In the genomic region with DNA sequence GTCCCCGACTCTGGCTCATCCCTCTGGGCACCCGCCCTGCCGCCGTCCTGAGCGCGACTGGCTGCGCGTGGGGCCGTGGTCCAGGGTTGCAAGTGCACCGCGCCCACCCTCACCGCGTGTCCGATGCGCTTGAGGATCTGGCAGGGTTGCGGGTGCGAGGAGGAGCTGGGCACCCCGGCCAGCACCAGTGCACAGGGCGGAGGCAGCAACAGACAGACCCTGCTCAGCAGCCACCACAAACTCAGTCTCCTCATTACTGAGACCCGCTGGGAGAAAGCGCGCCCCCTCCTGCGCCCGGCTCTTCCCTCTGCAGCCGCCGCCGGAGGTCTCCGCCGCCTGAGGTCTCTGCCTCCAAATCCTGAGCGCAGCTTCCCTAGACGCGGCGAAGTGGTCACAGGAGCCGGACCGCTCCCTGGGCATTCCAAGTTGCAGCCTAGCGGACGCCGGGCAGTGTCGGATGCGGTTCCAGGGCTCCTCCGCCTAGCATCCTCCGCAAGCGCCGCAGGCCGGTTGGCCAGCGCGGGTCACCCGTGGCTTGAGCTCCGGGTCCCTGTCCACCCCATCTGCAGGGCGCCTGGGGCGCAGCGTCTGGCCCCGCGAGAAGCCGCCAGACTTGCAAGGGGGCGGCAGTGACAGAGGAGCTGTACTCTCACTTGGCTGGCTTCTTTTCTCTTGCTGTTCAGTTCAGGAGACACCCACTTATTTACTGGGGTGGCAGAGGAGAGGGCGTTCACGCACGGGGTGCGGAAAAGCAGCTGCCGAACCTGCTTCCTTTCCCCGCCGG, we compare ENCODE assay signal across 8 mouse cellular contexts. TPM values are rescaled to one million over a fixed set of nuclear protein-coding genes. Genes with fewer than 3 reads are reported as not detected.
DNase-seq lines count a peak whose midpoint lies in the region; ATAC-seq and TF ChIP-seq lines count a peak whose summit lies in the region.

No protein-coding gene starts in this region.

- peaks cover 3% of the 10 kb centered on the region for H3K27me3 ChIP-seq in cerebellum, adult 2 months (ENCODE audit: control insufficient read depth, insufficient read depth, low read length)
- peaks cover 66% of the 10 kb centered on the region for H3K27me3 ChIP-seq in E14TG2a.4 (ENCODE audit: insufficient read depth, low read length)
- H3K27me3 ChIP-seq in embryonic facial prominence, embryonic 13.5 days = peaks cover 62% of the 10 kb centered on the region
- H3K27me3 ChIP-seq in hindbrain, postnatal 0 days (ENCODE audit: insufficient read depth, low read length) = no peaks in the 10 kb centered on the region
- H3K27me3 ChIP-seq in liver, embryonic 12.5 days (replicated peaks) = peaks cover 50% of the 10 kb centered on the region

- H3K4me1 ChIP-seq in cerebellum, adult 2 months (ENCODE audit: control insufficient read depth, insufficient read depth, low read length) = no peaks in the 10 kb centered on the region; the same call in 1 of the 2 replicates
- H3K4me1 ChIP-seq in E14TG2a.4 (replicated peaks; ENCODE audit: low read depth, low read length) = peaks cover 5% of the 10 kb centered on the region
- H3K4me1 ChIP-seq in embryonic facial prominence, embryonic 13.5 days = peaks cover 12% of the 10 kb centered on the region
- no peaks in the 10 kb centered on the region for H3K4me1 ChIP-seq in hindbrain, postnatal 0 days (ENCODE audit: insufficient read depth, low read length)
- H3K4me1 ChIP-seq in liver, embryonic 12.5 days = no peaks in the 10 kb centered on the region

- DNase-seq in cerebellum, adult 2 months = peak; percentile 13 to 23
- no peak for DNase-seq in cerebellum, adult 11 months
- DNase-seq in hindbrain, postnatal 0 days (ENCODE audit: low spot score) = peak; percentile 57
- peak; percentile 26 for DNase-seq in right cerebral cortex, postnatal 14 days
- no peak for DNase-seq in thymus, postnatal 10 days (ENCODE audit: low spot score in 2 of 2)

- no peak for ATAC-seq in embryonic facial prominence, embryonic 13.5 days (ENCODE audit: insufficient number of reproducible peaks, insufficient read depth, low FRiP score, low TSS enrichment, low read depth)
- peak; percentile 60 for ATAC-seq in hindbrain, postnatal 0 days
- no peak for ATAC-seq in liver, embryonic 12.5 days

- WGBS in cerebellum, adult 2 months = under 1% methylated on average over 63 of the region's 63 CpGs
- under 1% methylated on average over 63 of the region's 63 CpGs for WGBS in embryonic facial prominence, embryonic 13.5 days
- WGBS in hindbrain, postnatal 0 days = under 1% methylated on average over 59 of the region's 63 CpGs
- WGBS in liver, embryonic 12.5 days (ENCODE audit: insufficient replicate concordance) = 2% methylated on average over 61 of the region's 63 CpGs

- peak overlapping the region; percentile 65 for H3K9ac ChIP-seq in embryonic facial prominence, embryonic 13.5 days
- H3K9ac ChIP-seq in hindbrain, postnatal 0 days (replicated peaks; ENCODE audit: low read length) = peak overlapping the region; percentile 65
- H3K9ac ChIP-seq in liver, embryonic 12.5 days = no peak overlapping the region

- no peak for TF ChIP-seq CTCF in cerebellum, adult 2 months (IDR thresholded peaks at IDR 0.05; ENCODE audit: borderline replicate concordance, insufficient read depth, low read depth, low read length)
- no peak for TF ChIP-seq CTCF in E14TG2a.4 (conservative IDR thresholded peaks at IDR 0.05; ENCODE audit: low read length)
- no peak for TF ChIP-seq CTCF in hindbrain, postnatal 0 days (IDR thresholded peaks at IDR 0.05; ENCODE audit: low read depth)

- H3K27ac ChIP-seq in cerebellum, adult 2 months (ENCODE audit: insufficient read depth, low read length) = no peak overlapping the region; the same call in 1 of the 2 replicates
- no peak overlapping the region for H3K27ac ChIP-seq in embryonic facial prominence, embryonic 13.5 days
- peak overlapping the region; percentile 72 for H3K27ac ChIP-seq in hindbrain, postnatal 0 days
- no peak overlapping the region for H3K27ac ChIP-seq in liver, embryonic 12.5 days

- no peak for TF ChIP-seq POLR2A in cerebellum, adult 2 months (IDR thresholded peaks at IDR 0.05; ENCODE audit: borderline replicate concordance, insufficient read depth, low read length)

- H3K4me3 ChIP-seq in cerebellum, adult 2 months (replicated peaks; ENCODE audit: insufficient read depth, low read depth, low read length) = peak overlapping the region; percentile 42
- H3K4me3 ChIP-seq in E14TG2a.4 (replicated peaks; ENCODE audit: low read length) = peak overlapping the region; percentile 83
- H3K4me3 ChIP-seq in embryonic facial prominence, embryonic 13.5 days = peak overlapping the region; percentile 58
- peak overlapping the region; percentile 78 for H3K4me3 ChIP-seq in hindbrain, postnatal 0 days (ENCODE audit: low read length)
- H3K4me3 ChIP-seq in liver, embryonic 12.5 days = peak overlapping the region; percentile 44

- H3K4me2 ChIP-seq in embryonic facial prominence, embryonic 13.5 days = peak overlapping the region; percentile 96
- H3K4me2 ChIP-seq in hindbrain, postnatal 0 days (ENCODE audit: low read depth, low read length) = peak overlapping the region; percentile 89
- peak overlapping the region; percentile 62 for H3K4me2 ChIP-seq in liver, embryonic 12.5 days

- H3K36me3 ChIP-seq in E14TG2a.4 (ENCODE audit: insufficient read depth, low read length) = no peaks in the 10 kb centered on the region
- no peaks in the 10 kb centered on the region for H3K36me3 ChIP-seq in embryonic facial prominence, embryonic 13.5 days
- no peaks in the 10 kb centered on the region for H3K36me3 ChIP-seq in hindbrain, postnatal 0 days (ENCODE audit: insufficient read depth, low read length)
- no peaks in the 10 kb centered on the region for H3K36me3 ChIP-seq in liver, embryonic 12.5 days

- no peaks in the 10 kb centered on the region for H3K9me3 ChIP-seq in E14TG2a.4 (ENCODE audit: low read length)
- H3K9me3 ChIP-seq in embryonic facial prominence, embryonic 13.5 days = no peaks in the 10 kb centered on the region
- H3K9me3 ChIP-seq in hindbrain, postnatal 0 days (ENCODE audit: low read length) = no peaks in the 10 kb centered on the region
- H3K9me3 ChIP-seq in liver, embryonic 12.5 days (replicated peaks) = no peaks in the 10 kb centered on the region

RNA-seq across cellular contexts. Expression of a gene that starts 0.5 kb away (rescaled TPM):
- polyA plus RNA-seq in cerebellum, adult 2 months (2012; rRNA removed) = 11.1 and 11.9 TPM in 2 replicates
- 1.4 and 2.0 TPM in 2 replicates for polyA plus RNA-seq in embryonic facial prominence, embryonic 13.5 days (2015; fragmentation: Nextera tagmentation; extraction: Ambion mirVana)
- 83.7 and 98.7 TPM in 2 replicates for total RNA-seq in hindbrain, postnatal 0 days (2014; rRNA removed)
- polyA plus RNA-seq in hindbrain, postnatal 0 days (2015; fragmentation: Nextera tagmentation; extraction: Ambion mirVana) = 22.0 and 26.2 TPM in 2 replicates
- polyA plus RNA-seq in liver, embryonic 12.5 days (2016; fragmentation: Nextera tagmentation; extraction: Ambion mirVana) = 0.11 and 0.23 TPM in 2 replicates

Comparison
In these comparisons a context has a peak if more than half of its experiments do, and no peak if none do; other contexts are left out.
1. DNase-seq: peak in cerebellum, adult 2 months (2 of 2), hindbrain, postnatal 0 days (single experiment) and right cerebral cortex, postnatal 14 days (single experiment); none in cerebellum, adult 11 months (single experiment) and thymus, postnatal 10 days (0 of 2).
2. Peak in every context shown above with its lines, with median percentiles within 50 percentile points of each other: H3K4me3 ChIP-seq and H3K4me2 ChIP-seq.